Mouse (Mus musculus): ENCODE data around the gene Myog.

Gene Myog

GRCm38 (mm10) chr1:134326841-134327346 lies 37.1 kb downstream of the Myog start:
- DNase-seq (ENCODE audit: low spot score) = no peak

GRCm38 (mm10) chr1:134331879-134332635 lies 42.3 kb downstream of the Myog start:
- peak; percentile 61 for DNase-seq (ENCODE audit: low spot score)

- no peak for DNase-seq (ENCODE audit: low spot score)
Observed at GRCm38 (mm10) chr1:134332770-134333271, 43.0 kb downstream of the Myog start, which contains the start of gene Ppfia4. Ppfia4 (minus strand) TSS chr1:134332928.

- DNase-seq (ENCODE audit: low spot score) = no peak
Observed at GRCm38 (mm10) chr1:134333371-134334110, 43.8 kb downstream of the Myog start.

- no peak for DNase-seq (ENCODE audit: low spot score)
Observed at GRCm38 (mm10) chr1:134334111-134334827, 44.5 kb downstream of the Myog start.

GRCm38 (mm10) chr1:134335211-134335923 lies 45.6 kb downstream of the Myog start:
- no peak for DNase-seq (ENCODE audit: low spot score)

- no peak for DNase-seq (ENCODE audit: low spot score)
Observed at GRCm38 (mm10) chr1:134335924-134336810, 46.4 kb downstream of the Myog start.

GRCm38 (mm10) chr1:134336958-134337710 lies 47.3 kb downstream of the Myog start:
- DNase-seq (ENCODE audit: low spot score) = no peak

- no peak for DNase-seq (ENCODE audit: low spot score)
Observed at GRCm38 (mm10) chr1:134339162-134339561, 49.4 kb downstream of the Myog start.

- no peak for DNase-seq (ENCODE audit: low spot score)
Observed at GRCm38 (mm10) chr1:134339757-134340619, 50.2 kb downstream of the Myog start.

GRCm38 (mm10) chr1:134341641-134342277 lies 52.0 kb downstream of the Myog start:
- no peak for DNase-seq (ENCODE audit: low spot score)
